Mouse (Mus musculus) lung, embryonic 16.5 days (tissue): ENCODE data around the gene Sirt4. TPM values are rescaled to one million over a fixed set of nuclear protein-coding genes. Genes with fewer than 3 reads are reported as not detected.
A peak's percentile ranks its signal among the peaks of the same experiment; 100 is the strongest.

Experiments used
- ATAC-seq: fragments of 200-750 bp; cut with Nextera tagmentation; 2 replicates; pipeline ENCODE4 v1.8.0; 2017; ENCODE audit warnings: low read depth, mild to moderate bottlenecking, moderate library complexity
- H3K27ac ChIP-seq: fragments of 300-500 bp; sonication (generic); 2 replicates; pipeline ENCODE4 v1.5.1; 2014; ENCODE audit warnings: mild to moderate bottlenecking, control low read depth, low read length
- H3K27me3 ChIP-seq: fragments of 300-500 bp; sonication (generic); 2 replicates; pipeline ENCODE4 v1.6.1; 2014; ENCODE audit warnings: low read depth, low read length, mixed read lengths; ENCODE audit not compliant: control insufficient read depth, insufficient read depth
- H3K36me3 ChIP-seq: fragments of 300-500 bp; sonication (generic); 2 replicates; pipeline ENCODE4 v1.6.1; 2014; ENCODE audit warnings: low read length; ENCODE audit not compliant: control insufficient read depth, insufficient read depth
- H3K4me1 ChIP-seq: fragments of 300-500 bp; sonication (generic); replicated peaks from 2 replicates; pipeline ENCODE4 v1.6.1; 2014; ENCODE audit warnings: low read length, mixed read lengths; ENCODE audit not compliant: control insufficient read depth, insufficient read depth
- H3K4me2 ChIP-seq: fragments of 300-500 bp; sonication (generic); 2 replicates; pipeline ENCODE4 v1.6.1; 2014; ENCODE audit warnings: low read depth, low read length, control low read depth
- H3K4me3 ChIP-seq: fragments of 300-500 bp; sonication (generic); 2 replicates; pipeline ENCODE4 v1.5.1; 2014; ENCODE audit warnings: mild to moderate bottlenecking, low read length, control low read depth
- H3K9ac ChIP-seq: fragments of 300-500 bp; sonication (generic); 2 replicates; pipeline ENCODE4 v1.6.1; 2014; ENCODE audit warnings: low read length, control low read depth
- H3K9me3 ChIP-seq: fragments of 300-500 bp; sonication (generic); 2 replicates; pipeline ENCODE4 v1.6.1; 2016; ENCODE audit warnings: low read length; ENCODE audit not compliant: control insufficient read depth
- whole genome bisulfite sequencing: fragments of 180-500 bp; shearing (Covaris S2); extraction: QIAGEN DNeasy Blood & Tissue Kit; methylation state at CpG from one replicate; pipeline ENCODE4 v1.1.7; 2014; 5-methylcytosine and 5-hydroxymethylcytosine counted together
- polyA plus RNA-seq: library from polyadenylated mRNA; unstranded; fragments of >200 nt; fragmentation: Nextera tagmentation; extraction: Ambion mirVana; gene quantifications from 2 replicates; pipeline ENCODE4 v1.2.1, GENCODE M21; 2015

The Sirt4 gene
- polyA plus RNA-seq, 1 experiment from 2014 or later = 31.4 TPM

- Histone ChIP-seq H3K36me3 (0 out of 2 replicates have a peak, but pooled peaks cover 2% of the 10 kb centered on the region), H3K27me3 (peaks cover 17% of the 10 kb centered on the region), H3K9me3 (no peaks in the 10 kb centered on the region), H3K4me2 (peak overlapping the region; percentile 99), H3K4me3 (peak overlapping the region; percentile 90), H3K9ac (peak overlapping the region; percentile 90), H3K27ac (no peak overlapping the region), H3K4me1 (peaks cover 15% of the 10 kb centered on the region; the same call in 1 of the 2 replicates)
- WGBS = 2% methylated on average over 20 of the region's 20 CpGs
- ATAC-seq = no peak
These were observed 55.6 kb downstream of the Sirt4 start for GRCm38 (mm10) chr5:115428831-115429358.

Other genes starting within 250 kb of the Sirt4 start
- gene Pop5, start 248.9 kb downstream of the Sirt4 start, polyA plus RNA-seq = 97.6 and 109 TPM in 2 replicates
- gene Rnf10, start 211.8 kb downstream of the Sirt4 start, polyA plus RNA-seq = 115 and 116 TPM in 2 replicates
- gene Coq5, start 205.1 kb downstream of the Sirt4 start, polyA plus RNA-seq = 37.9 and 38.6 TPM in 2 replicates
- 1,463 and 1,496 TPM in 2 replicates for gene Dynll1, start 183.7 kb downstream of the Sirt4 start, polyA plus RNA-seq
- 157 and 223 TPM in 2 replicates for gene Srsf9, start 157.5 kb downstream of the Sirt4 start, polyA plus RNA-seq
- 25.5 and 27.5 TPM in 2 replicates for gene Gatc, start 143.5 kb downstream of the Sirt4 start, polyA plus RNA-seq
- gene Triap1, start 143.5 kb downstream of the Sirt4 start, polyA plus RNA-seq = 59.2 and 61.4 TPM in 2 replicates
- 920 and 937 TPM in 2 replicates for gene Cox6a1, start 135.7 kb downstream of the Sirt4 start, polyA plus RNA-seq
- 3.9 and 6.0 TPM in 2 replicates for gene Msi1, start 55.1 kb downstream of the Sirt4 start, polyA plus RNA-seq
- gene Pla2g1b, start 18.5 kb downstream of the Sirt4 start, polyA plus RNA-seq = 9.7 and 9.8 TPM in 2 replicates
- 70.1 and 74.4 TPM in 2 replicates for gene Pxn, start 22.0 kb upstream of the Sirt4 start, polyA plus RNA-seq
- 1,507 and 1,565 TPM in 2 replicates for gene Rplp0, start 74.7 kb upstream of the Sirt4 start, polyA plus RNA-seq
- gene Gcn1l1, start 80.5 kb upstream of the Sirt4 start, polyA plus RNA-seq = 32.9 and 35.1 TPM in 2 replicates
- 4.5 and 7.0 TPM in 2 replicates for gene Rab35, start 147.2 kb upstream of the Sirt4 start, polyA plus RNA-seq
- gene Bicdl1, start 246.9 kb upstream of the Sirt4 start, polyA plus RNA-seq = 10.4 and 11.2 TPM in 2 replicates